Mouse (Mus musculus) hindbrain, embryonic 14.5 days (tissue): ENCODE measurements at regions not wholly inside any gene's neighbourhood (a gene's known extent, or its start where the extent isn't known, plus 50 kb on each side); places are given as distances from the start of the nearest gene placed in this dataset.
"Not testable (repeated sequence)": the region's sequence is repeated elsewhere in the genome, so short reads cannot be mapped to it uniquely, and the experiment has no call there.

ENCODE experiments used
- ATAC-seq: fragments of 200-750 bp; cut with Nextera tagmentation; 2 replicates; pipeline ENCODE4 v1.8.0; 2017; ENCODE audit warnings: moderate number of reproducible peaks, mild to moderate bottlenecking, moderate TSS enrichment, moderate library complexity; ENCODE audit not compliant: low FRiP score
- DNase-seq: peaks from one replicate; pipeline ENCODE4 v3.0.0-alpha.2; 2015; ENCODE audit warnings: low spot score
- H3K27ac ChIP-seq: fragments of 300-500 bp; sonication (generic); 2 replicates; pipeline ENCODE4 v1.5.1; 2014; ENCODE audit warnings: mild to moderate bottlenecking, moderate library complexity
- H3K27me3 ChIP-seq: fragments of 300-500 bp; sonication (generic); 2 replicates; pipeline ENCODE4 v1.6.1; 2014; ENCODE audit warnings: mild to moderate bottlenecking, low read length, mixed read lengths; ENCODE audit not compliant: control insufficient read depth, insufficient read depth
- H3K36me3 ChIP-seq: fragments of 300-500 bp; sonication (generic); replicated peaks from 2 replicates; pipeline ENCODE4 v1.6.1; 2014; ENCODE audit not compliant: control insufficient read depth, insufficient read depth
- H3K4me1 ChIP-seq: fragments of 300-500 bp; sonication (generic); replicated peaks from 2 replicates; pipeline ENCODE4 v1.6.1; 2014; ENCODE audit warnings: antibody characterized with exemption, low read length, mixed read lengths; ENCODE audit not compliant: control insufficient read depth, insufficient read depth
- H3K4me2 ChIP-seq: fragments of 300-500 bp; sonication (generic); replicated peaks from 2 replicates; pipeline ENCODE4 v1.6.1; 2014; ENCODE audit warnings: mild to moderate bottlenecking, moderate library complexity
- H3K4me3 ChIP-seq: fragments of 300-500 bp; sonication (generic); replicated peaks from 2 replicates; pipeline ENCODE4 v1.5.1; 2014; ENCODE audit warnings: mild to moderate bottlenecking, low read length
- H3K9ac ChIP-seq: fragments of 300-500 bp; sonication (generic); 2 replicates; pipeline ENCODE4 v1.6.1; 2014
- H3K9me3 ChIP-seq: fragments of 300-500 bp; sonication (generic); 2 replicates; pipeline ENCODE4 v1.6.1; 2016; ENCODE audit warnings: low read length; ENCODE audit not compliant: control insufficient read depth
- WGBS: fragments of 180-500 bp; shearing (Covaris S2); extraction: QIAGEN DNeasy Blood & Tissue Kit; methylation state at CpG from one replicate; pipeline ENCODE4 v1.1.7; 2014; 5-methylcytosine and 5-hydroxymethylcytosine counted together

- DNase-seq (no peak), ATAC-seq (0 out of 2 replicates have a peak, but pooled peaks have one; percentile 35)
- Histone ChIP-seq H3K4me1 (peaks cover 40% of the 10 kb centered on the region), H3K27me3 (peaks cover 29% of the 10 kb centered on the region), H3K36me3 (no peaks in the 10 kb centered on the region), H3K27ac (peak overlapping the region; percentile 45; the same call in 1 of the 2 replicates), H3K4me3 (no peak overlapping the region), H3K9me3 (no peaks in the 10 kb centered on the region), H3K4me2 (peak overlapping the region; percentile 42), H3K9ac (no peak overlapping the region)
- 32% methylated on average over 19 of the region's 19 CpGs for WGBS
These were observed 326.0 kb upstream of the Irx2 start for GRCm38 (mm10) chr13:72302436-72303125.

GRCm38 (mm10) chr13:72303126-72303760 lies 325.4 kb upstream of the Irx2 start:
- no peak overlapping the region for H3K9ac ChIP-seq
- 22% methylated on average over 15 of the region's 15 CpGs for WGBS
- no peak overlapping the region for H3K4me3 ChIP-seq
- H3K27ac ChIP-seq = 0 out of 2 replicates have a peak overlapping the region, but pooled peaks have one; percentile 45
- H3K36me3 ChIP-seq = no peaks in the 10 kb centered on the region
- ATAC-seq = 0 out of 2 replicates have a peak, but pooled peaks have one; percentile 9
- peaks cover 39% of the 10 kb centered on the region for H3K4me1 ChIP-seq
- H3K9me3 ChIP-seq = no peaks in the 10 kb centered on the region
- no peak for DNase-seq
- H3K4me2 ChIP-seq = peak overlapping the region; percentile 42
- peaks cover 29% of the 10 kb centered on the region for H3K27me3 ChIP-seq

- no peak for ATAC-seq
- no peak overlapping the region for H3K4me2 ChIP-seq
- WGBS = 52% methylated on average over 10 of the region's 10 CpGs
These were observed 304.5 kb upstream of the Irx2 start for GRCm38 (mm10) chr13:72324041-72324690.

GRCm38 (mm10) chr13:72326201-72326600 lies 302.4 kb upstream of the Irx2 start:
- DNase-seq, H3K27me3 ChIP-seq, H3K9ac ChIP-seq, H3K4me2 ChIP-seq, H3K4me3 ChIP-seq, H3K9me3 ChIP-seq, H3K4me1 ChIP-seq, ATAC-seq, H3K27ac ChIP-seq, H3K36me3 ChIP-seq: not testable (repeated sequence)
- 77% methylated on average over 1 of the region's 1 CpGs for WGBS

More at GRCm38 (mm10) chr13:72324041-72324690, 304.5 kb upstream of the Irx2 start:
- Histone ChIP-seq H3K4me3 (no peak overlapping the region), H3K9ac (no peak overlapping the region), H3K27me3 (no peaks in the 10 kb centered on the region), H3K9me3 (no peaks in the 10 kb centered on the region), H3K4me1 (no peaks in the 10 kb centered on the region), H3K27ac (no peak overlapping the region), H3K36me3 (no peaks in the 10 kb centered on the region)
- no peak for DNase-seq

- Histone ChIP-seq H3K27ac (no peak overlapping the region), H3K27me3 (peaks cover 9% of the 10 kb centered on the region; the same call in 1 of the 2 replicates), H3K4me3 (no peak overlapping the region), H3K4me2 (no peak overlapping the region), H3K9me3 (no peaks in the 10 kb centered on the region), H3K9ac (no peak overlapping the region), H3K36me3 (no peaks in the 10 kb centered on the region), H3K4me1 (peaks cover 18% of the 10 kb centered on the region)
- DNase-seq (no peak), ATAC-seq (no peak)
- WGBS = 7% methylated on average over 6 of the region's 6 CpGs
These were observed 282.9 kb upstream of the Irx2 start for GRCm38 (mm10) chr13:72345647-72346133.

- Histone ChIP-seq H3K4me1 (peaks cover 18% of the 10 kb centered on the region), H3K36me3 (no peaks in the 10 kb centered on the region), H3K4me2 (peak overlapping the region; percentile 14; the same call in 1 of the 2 replicates), H3K9ac (no peak overlapping the region), H3K4me3 (no peak overlapping the region), H3K27me3 (peaks cover 9% of the 10 kb centered on the region; the same call in 1 of the 2 replicates), H3K9me3 (no peaks in the 10 kb centered on the region), H3K27ac (no peak overlapping the region)
- ATAC-seq (peak; percentile 57; the same call in 1 of the 2 replicates), DNase-seq (no peak)
- 26% methylated on average over 21 of the region's 21 CpGs for WGBS
These were observed 282.2 kb upstream of the Irx2 start for GRCm38 (mm10) chr13:72346207-72346943.

- ATAC-seq (peak; percentile 2; the same call in 1 of the 2 replicates), DNase-seq (no peak)
- H3K4me3 ChIP-seq = no peak overlapping the region
- H3K36me3 ChIP-seq = no peaks in the 10 kb centered on the region
- no peaks in the 10 kb centered on the region for H3K9me3 ChIP-seq
- no peak overlapping the region for H3K27ac ChIP-seq
- H3K4me2 ChIP-seq = no peak overlapping the region
- peaks cover 18% of the 10 kb centered on the region for H3K4me1 ChIP-seq
- H3K9ac ChIP-seq = no peak overlapping the region
- 62% methylated on average over 14 of the region's 14 CpGs for WGBS
- H3K27me3 ChIP-seq = peaks cover 12% of the 10 kb centered on the region
These were observed 281.6 kb upstream of the Irx2 start for GRCm38 (mm10) chr13:72346944-72347586.

- Histone ChIP-seq H3K27me3 (peaks cover 9% of the 10 kb centered on the region), H3K4me3 (no peak overlapping the region), H3K36me3 (no peaks in the 10 kb centered on the region), H3K4me2 (peak overlapping the region; percentile 29; the same call in 1 of the 2 replicates), H3K27ac (no peak overlapping the region), H3K9me3 (no peaks in the 10 kb centered on the region), H3K4me1 (peaks cover 8% of the 10 kb centered on the region), H3K9ac (no peak overlapping the region)
- WGBS = 18% methylated on average over 18 of the region's 18 CpGs
- peak; percentile 51 for DNase-seq
- ATAC-seq = peak; percentile 53; the same call in 1 of the 2 replicates
These were observed 275.9 kb upstream of the Irx2 start for GRCm38 (mm10) chr13:72352641-72353181.
